Mouse (Mus musculus) heart, postnatal 10 days (tissue): ENCODE measurements around the gene Gbgt1. TPM values are rescaled to one million over a fixed set of nuclear protein-coding genes. Genes with fewer than 3 reads are reported as not detected.
A peak's percentile ranks its signal among the peaks of the same experiment; 100 is the strongest.
"Not testable (repeated sequence)": the region's sequence is repeated elsewhere in the genome, so short reads cannot be mapped to it uniquely, and the experiment has no call there.

Experiments
- DNase-seq, 2 experiments: peaks; one replicate each; pipeline ENCODE4 v3.0.0; 2021
- intact Hi-C: fragments of 180-260 bp; cut with DNase I; formaldehyde crosslinking; loops from one replicate; pipeline ENCODE4 v1.15.1; 2025
- total RNA-seq, 2 experiments: library from RNA; stranded (reverse); gene quantifications; 2 replicates each; pipeline ENCODE4 v1.2.3; 2021

The Gbgt1 gene
- 1 to 10 TPM; 2.5 to 2.8 TPM for total RNA-seq

DNA sequence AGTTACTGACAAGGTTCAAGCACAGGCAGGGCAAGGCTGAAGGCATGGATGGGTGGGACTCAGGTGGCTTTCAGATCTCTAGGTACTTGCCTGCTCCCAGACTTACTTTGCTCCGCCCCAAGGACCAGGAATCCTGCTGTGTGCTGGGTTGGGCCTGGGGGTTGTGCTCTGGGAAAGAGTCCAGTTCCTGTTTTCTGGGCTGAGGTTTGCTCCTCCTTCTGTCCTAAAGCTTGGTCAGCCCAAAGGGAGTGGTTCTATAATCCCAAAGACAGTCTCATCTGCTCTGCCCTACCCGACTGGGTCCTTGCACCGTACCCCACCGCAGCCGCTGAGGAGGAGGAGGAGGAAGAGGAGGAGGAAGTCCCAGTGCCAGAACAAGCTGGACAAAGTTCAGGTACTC is at the start of gene Gbgt1:
TSS of gene Gbgt1 (plus strand) at position 221 of the 400 bp plus-strand sequence.
- DNase-seq: no peak
- intact Hi-C loops: no loop called here

- intact Hi-C loops: no loop called here
- no peak for DNase-seq
Observed at GRCm38 (mm10) chr2:28447315-28447670, 49.4 kb upstream of the Gbgt1 start.

DNA sequence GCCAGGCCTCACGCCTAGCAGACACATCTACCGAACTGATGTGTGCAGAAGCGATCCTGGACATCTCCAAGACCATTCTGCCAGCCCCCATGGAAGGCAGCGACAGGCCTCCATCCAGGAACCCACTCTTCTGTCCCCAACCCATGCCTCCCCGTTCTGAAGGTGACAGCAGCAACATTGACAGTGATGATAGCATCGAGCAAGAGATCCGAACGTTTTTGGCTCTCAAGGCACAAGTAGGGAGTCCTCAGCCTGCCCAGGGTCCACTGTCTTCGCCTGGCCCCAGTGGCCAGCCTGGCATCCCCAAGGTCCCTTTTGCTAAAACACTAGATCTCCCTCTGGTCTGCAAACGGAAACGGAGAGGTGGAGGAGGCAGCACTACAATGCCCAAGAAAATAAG is 45.0 kb upstream of the Gbgt1 start:
- intact Hi-C loops: no loop called here

GRCm38 (mm10) chr2:28453539-28453938 is 43.2 kb upstream of the Gbgt1 start:
- intact Hi-C loops: no loop called here
- DNase-seq: no peak

More for the DNA sequence above, 45.0 kb upstream of the Gbgt1 start:
- no peak for DNase-seq

GRCm38 (mm10) chr2:28456616-28457015 is 40.1 kb upstream of the Gbgt1 start:
- intact Hi-C loops: no loop called here
- no peak for DNase-seq

DNA sequence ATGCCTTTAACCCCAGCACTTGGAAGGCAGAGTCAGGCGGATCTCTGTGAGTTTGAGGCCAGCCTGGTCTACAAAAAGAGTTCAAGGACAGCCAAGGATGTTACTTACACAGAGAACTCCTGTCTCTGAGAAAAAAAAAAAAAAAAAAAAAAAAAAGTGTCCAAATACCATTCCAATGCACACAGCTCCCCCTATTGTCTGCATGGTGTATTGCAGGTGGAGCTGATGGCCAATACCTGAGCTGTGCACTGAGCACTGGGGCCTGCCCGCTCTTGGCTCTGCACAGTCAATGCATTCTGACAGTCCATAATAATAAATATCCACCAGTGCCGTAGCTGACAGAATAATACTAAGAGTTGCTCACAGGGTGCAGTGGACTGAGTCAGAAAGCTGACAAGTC is 32.8 kb upstream of the Gbgt1 start:
- intact Hi-C loops: no loop called here
- DNase-seq: peak; percentile 39 to 59

GRCm38 (mm10) chr2:28464919-28465318 is 31.8 kb upstream of the Gbgt1 start:
- intact Hi-C loops: no loop called here
- no peak for DNase-seq

GRCm38 (mm10) chr2:28465836-28466518 is 30.7 kb upstream of the Gbgt1 start, which contains the start of gene 1700007K13Rik:
Gene 1700007K13Rik (minus strand): TSS chr2:28466332.
- DNase-seq: peak; percentile 65 to 72
- intact Hi-C loops: no loop called here

GRCm38 (mm10) chr2:28467860-28468485 is 28.7 kb upstream of the Gbgt1 start, which contains the start of gene Mrps2:
Gene Mrps2 (plus strand): TSS chr2:28468066.
- intact Hi-C loops: no loop called here
- peak; percentile 86 to 91 for DNase-seq

- intact Hi-C loops: no loop called here
- DNase-seq: peak in 1 of 2 experiments; percentile 22
Observed at GRCm38 (mm10) chr2:28468486-28469225, 28.0 kb upstream of the Gbgt1 start.

GRCm38 (mm10) chr2:28469461-28469860 is 27.2 kb upstream of the Gbgt1 start:
- no peak for DNase-seq
- intact Hi-C loops: no loop called here

- no peak for DNase-seq
- intact Hi-C loops: no loop called here
Observed at GRCm38 (mm10) chr2:28470591-28470990, 26.1 kb upstream of the Gbgt1 start.

DNA sequence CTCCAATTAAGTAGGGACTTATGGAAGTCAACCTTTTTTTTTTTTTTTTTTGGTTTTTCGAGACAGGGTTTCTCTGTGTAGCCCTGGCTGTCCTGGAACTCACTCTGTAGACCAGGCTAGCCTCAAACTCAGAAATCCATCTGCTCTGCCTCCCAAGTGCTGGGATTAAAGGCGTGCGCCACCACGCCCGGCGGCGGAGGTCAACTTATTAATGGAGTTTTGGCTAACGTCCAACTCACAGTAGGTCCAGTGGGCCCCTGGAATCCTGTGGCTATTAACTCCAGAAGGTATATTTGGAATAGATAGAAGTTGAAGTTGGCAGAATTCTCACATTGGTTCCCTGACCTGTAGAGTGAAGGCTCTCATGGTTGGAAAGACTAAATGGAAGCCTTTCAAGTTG is 24.7 kb upstream of the Gbgt1 start:
- DNase-seq, intact Hi-C loops: not testable (repeated sequence)

DNA sequence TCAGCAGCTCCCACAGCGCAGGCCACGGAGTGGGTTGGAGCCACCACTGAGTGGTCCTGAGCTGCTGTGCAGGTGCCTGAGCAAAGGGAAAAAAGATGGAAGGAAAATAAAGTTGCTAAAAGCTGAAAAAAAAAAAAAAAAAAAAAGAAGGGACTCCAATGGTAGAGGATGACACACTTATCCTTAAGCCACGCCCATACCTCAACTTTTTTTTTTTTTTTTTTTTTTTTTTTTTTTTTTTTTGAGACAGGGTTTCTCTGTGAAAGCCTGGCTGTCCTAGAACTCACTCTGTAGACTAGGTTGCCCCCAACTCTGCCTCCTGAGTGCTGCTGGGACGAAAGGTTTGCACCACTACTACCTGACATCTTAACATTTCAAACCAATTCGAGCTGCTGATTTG is 18.7 kb upstream of the Gbgt1 start:
- intact Hi-C loops, DNase-seq: not testable (repeated sequence)

DNA sequence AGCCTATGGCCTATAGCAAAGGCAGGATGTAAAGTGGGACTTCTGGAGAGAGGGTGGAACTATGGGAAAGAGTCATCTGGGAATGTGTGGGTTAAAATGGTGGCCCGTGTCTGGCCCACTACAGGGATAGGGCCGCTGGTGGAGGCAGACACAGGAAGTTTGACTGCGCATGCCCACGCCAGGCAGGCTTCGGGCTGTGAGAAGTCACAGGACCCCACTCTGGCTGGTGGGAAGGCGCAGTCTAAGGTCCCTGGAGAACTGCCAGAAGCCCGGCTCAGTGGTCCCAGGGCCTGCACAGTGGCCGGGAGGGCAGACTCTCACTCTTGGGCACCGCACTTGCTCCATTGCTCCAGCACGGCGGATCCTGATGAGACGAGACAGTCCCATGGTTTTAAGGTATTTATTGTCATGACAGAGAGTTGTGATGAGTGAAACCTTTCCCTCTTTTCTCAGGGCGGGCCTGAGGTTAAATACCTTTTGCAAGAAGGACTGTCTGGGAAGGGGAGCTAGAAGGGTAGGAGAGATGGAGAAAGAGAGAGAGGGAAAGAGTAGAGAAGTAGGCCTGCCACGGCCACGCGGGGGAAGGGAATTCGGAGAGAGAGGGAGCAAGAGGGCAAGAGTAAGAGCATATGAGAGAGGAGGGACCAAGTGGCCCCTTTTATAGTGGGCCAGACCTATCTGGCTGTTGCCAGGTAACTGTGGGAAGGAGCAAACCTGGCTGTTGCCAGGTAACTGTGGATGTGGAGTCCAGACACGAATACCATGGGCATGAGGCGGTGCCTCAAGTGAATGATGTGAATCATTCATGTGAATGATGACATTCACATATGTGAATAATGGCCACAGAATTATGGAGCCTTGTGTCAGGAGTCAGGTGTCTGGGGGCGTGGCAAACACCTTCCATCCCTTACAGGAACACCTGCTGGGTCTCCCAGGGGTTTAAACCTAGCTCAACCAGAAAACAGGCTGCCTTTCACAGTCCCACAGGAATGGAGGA is 17.2 kb upstream of the Gbgt1 start:
- DNase-seq: no peak
- intact Hi-C loops: no loop called here

- no peak for DNase-seq
- intact Hi-C loops: no loop called here
Observed at GRCm38 (mm10) chr2:28483861-28484260, 12.8 kb upstream of the Gbgt1 start.

DNA sequence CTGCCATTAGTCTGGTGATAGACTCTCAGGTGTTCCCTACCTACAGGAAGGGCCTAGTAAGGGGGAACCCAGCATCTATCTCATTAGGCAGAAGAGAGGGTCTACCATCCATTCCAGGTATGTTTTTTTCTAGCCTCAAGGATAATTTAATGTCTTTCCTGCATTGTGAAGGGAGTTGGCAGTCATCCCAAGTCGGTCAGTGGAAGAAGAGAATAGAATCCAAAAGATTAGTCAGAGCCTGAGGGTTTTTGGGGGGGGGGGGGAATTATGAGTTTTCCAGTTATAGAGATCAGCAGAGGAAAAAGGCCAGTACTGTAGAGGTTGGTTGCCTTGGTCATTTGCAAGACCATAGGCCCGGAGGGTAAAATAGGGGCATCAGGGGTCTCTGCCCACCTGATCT is 2.2 kb upstream of the Gbgt1 start:
- DNase-seq: no peak
- intact Hi-C loops: no loop called here

- peak; percentile 26 to 43 for DNase-seq
- intact Hi-C loops: no loop called here
Observed at GRCm38 (mm10) chr2:28495207-28495756, 1.4 kb upstream of the Gbgt1 start.

DNA sequence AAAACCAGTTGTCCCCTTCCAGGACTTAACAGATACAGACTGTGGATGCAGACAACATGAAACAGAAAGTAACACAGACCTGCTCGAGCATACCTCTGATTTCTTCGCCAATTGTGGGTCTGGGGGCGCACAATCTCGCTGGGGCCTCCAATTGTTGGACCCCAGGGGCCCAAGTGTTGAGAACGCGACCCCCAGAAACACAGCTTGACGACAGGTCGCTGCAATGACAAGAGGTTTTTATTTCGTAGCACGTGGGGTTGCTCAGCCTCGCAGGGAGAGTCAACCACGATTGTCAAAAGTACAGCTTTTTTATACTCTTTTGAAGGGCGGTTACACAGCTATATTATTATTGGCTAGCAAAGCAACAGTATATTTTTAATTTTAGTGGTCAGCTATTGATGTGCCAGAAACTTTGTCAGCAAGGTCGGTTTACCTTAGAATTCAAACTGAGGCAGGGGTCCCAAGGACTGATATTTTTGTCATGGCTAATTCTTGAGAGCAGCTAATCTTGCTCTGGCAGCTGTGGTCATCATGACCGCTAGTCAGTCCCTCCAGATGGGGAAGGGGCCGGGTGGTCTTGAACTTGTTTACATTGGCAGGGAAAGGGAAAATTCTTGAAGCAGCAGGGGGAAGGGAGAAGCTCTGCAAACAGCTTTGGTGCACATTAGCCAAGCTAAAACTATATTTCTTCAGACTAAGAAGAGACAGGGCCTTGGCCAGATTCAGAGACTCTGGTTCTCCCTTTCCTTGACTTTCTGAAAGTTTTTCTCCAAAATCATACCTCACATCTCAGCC is 693 bp upstream of the Gbgt1 start:
- DNase-seq: no peak
- intact Hi-C loops: no loop called here
